Mouse (Mus musculus) adrenal gland, postnatal 25 days (tissue): ENCODE data around the gene Efhc1. TPM values are rescaled to one million over a fixed set of nuclear protein-coding genes. Genes with fewer than 3 reads are reported as not detected.

Experiments used
- DNase-seq: peaks from one replicate; pipeline ENCODE4 v3.0.0; 2021; ENCODE audit warnings: mixed read lengths
- total RNA-seq: library from RNA; stranded (reverse); gene quantifications from 2 replicates; pipeline ENCODE4 v1.2.3, GENCODE M21; 2021

The Efhc1 gene
- total RNA-seq, 1 experiment from 2014 or later = 4.3 TPM

- no peak for DNase-seq
Measured at GRCm38 (mm10) chr1:21007941-21008701, 56.7 kb downstream of the Efhc1 start.

- DNase-seq = peak; percentile 22
Measured at GRCm38 (mm10) chr1:21008891-21009290, 57.5 kb downstream of the Efhc1 start.

GRCm38 (mm10) chr1:21010282-21010800 lies 58.9 kb downstream of the Efhc1 start:
- DNase-seq = no peak

GRCm38 (mm10) chr1:21014463-21014862 lies 63.0 kb downstream of the Efhc1 start:
- DNase-seq = peak; percentile 80

GRCm38 (mm10) chr1:21023101-21023500 lies 71.7 kb downstream of the Efhc1 start:
- no peak for DNase-seq

GRCm38 (mm10) chr1:21025203-21025602 lies 73.8 kb downstream of the Efhc1 start:
- DNase-seq = no peak

GRCm38 (mm10) chr1:21026534-21026933 lies 75.1 kb downstream of the Efhc1 start:
- DNase-seq = no peak

GRCm38 (mm10) chr1:21029000-21029399 lies 77.6 kb downstream of the Efhc1 start:
- no peak for DNase-seq

- DNase-seq = no peak
Measured at GRCm38 (mm10) chr1:21031650-21032049, 80.2 kb downstream of the Efhc1 start.

GRCm38 (mm10) chr1:21033065-21033791 lies 81.8 kb downstream of the Efhc1 start:
- no peak for DNase-seq

GRCm38 (mm10) chr1:21033792-21034119 lies 82.3 kb downstream of the Efhc1 start:
- no peak for DNase-seq

GRCm38 (mm10) chr1:21035878-21036277 lies 84.5 kb downstream of the Efhc1 start:
- no peak for DNase-seq

GRCm38 (mm10) chr1:21037881-21038601 lies 86.6 kb downstream of the Efhc1 start:
- no peak for DNase-seq

- no peak for DNase-seq
Measured at GRCm38 (mm10) chr1:21039564-21039963, 88.1 kb downstream of the Efhc1 start.

GRCm38 (mm10) chr1:21040173-21040572 lies 88.7 kb downstream of the Efhc1 start:
- no peak for DNase-seq

Other genes with a start within 250 kb of the Efhc1 start
- not detected in 2 replicates for gene Il17a, start 220.7 kb upstream of the Efhc1 start, total RNA-seq
- not detected in 2 replicates for gene Il17f, start 161.0 kb upstream of the Efhc1 start, total RNA-seq
- 34.5 and 35.1 TPM in 2 replicates for gene Mcm3, start 131.3 kb upstream of the Efhc1 start, total RNA-seq
- gene Paqr8, start 61.0 kb upstream of the Efhc1 start, total RNA-seq = 35.1 and 54.2 TPM in 2 replicates
- gene Tram2, start 127.6 kb downstream of the Efhc1 start, total RNA-seq = 5.4 and 5.8 TPM in 2 replicates